Mouse (Mus musculus) myocyte (in vitro differentiated cells): Measurements from ENCODE around the gene Zfp644.

Experiments used
- MAX ChIP-seq: IDR thresholded peaks from one replicate; pipeline ENCODE4 v1.6.1; 2011; ENCODE audit warnings: low read depth, mild to moderate bottlenecking, control low read depth
- MYOD1 ChIP-seq, 3 experiments: IDR thresholded peaks; one replicate each; pipeline ENCODE4 v1.6.1; 2011; ENCODE audit warnings: control low read depth in 2 of 3, low read depth in 2 of 3, mild to moderate bottlenecking in 2 of 3, moderate library complexity in 1 of 3; ENCODE audit not compliant: insufficient read length in 2 of 3, control insufficient read depth in 1 of 3
- POLR2A ChIP-seq: IDR thresholded peaks from one replicate; pipeline ENCODE4 v1.6.1; 2011; ENCODE audit warnings: low read depth, mild to moderate bottlenecking, control low read depth, moderate library complexity; ENCODE audit not compliant: insufficient read length
- POLR2AphosphoS2 ChIP-seq: IDR thresholded peaks from one replicate; pipeline ENCODE4 v1.6.1; 2011; ENCODE audit warnings: low read depth, control low read depth; ENCODE audit not compliant: insufficient read length
- REST ChIP-seq: IDR thresholded peaks from one replicate; pipeline ENCODE4 v1.6.1; 2011; ENCODE audit warnings: mild to moderate bottlenecking, control low read depth, moderate library complexity; ENCODE audit not compliant: insufficient read depth, insufficient read length
- SRF ChIP-seq: IDR thresholded peaks from one replicate; pipeline ENCODE4 v1.6.1; 2011; ENCODE audit warnings: low read depth; ENCODE audit not compliant: control insufficient read depth, insufficient read length
- USF1 ChIP-seq: IDR thresholded peaks from one replicate; pipeline ENCODE4 v1.6.1; 2011; ENCODE audit warnings: low read depth, mild to moderate bottlenecking, control low read depth, moderate library complexity

- TF ChIP-seq POLR2A (no peak), MAX (no peak), REST (no peak), POLR2AphosphoS2 (no peak), SRF (no peak), USF1 (no peak), MYOD1 (IDR thresholded peaks at IDR 0.05; ENCODE audit: control insufficient read depth in 1 of 3, insufficient read length in 2 of 3, low read depth in 2 of 3) (no peak)
Measured at GRCm38 (mm10) chr5:106614570-106614969, 82.5 kb downstream of the Zfp644 start.
